Mouse (Mus musculus) thymus, postnatal 36 days (tissue): ENCODE measurements at regions not wholly inside any gene's neighbourhood (a gene's known extent, or its start where the extent isn't known, plus 50 kb on each side); places are given as distances from the start of the nearest gene placed in this dataset.

Source experiments
- DNase-seq, 2 experiments: peaks; one replicate each; pipeline ENCODE4 v3.0.0; 2022; ENCODE audit warnings: mixed read lengths in 2 of 2

GRCm38 (mm10) chr15:25117980-25118379, 295.6 kb downstream of the Basp1 start:
- DNase-seq: no peak

GRCm38 (mm10) chr15:25102727-25103126, 310.8 kb downstream of the Basp1 start:
- DNase-seq: no peak

- DNase-seq: no peak
Measured at GRCm38 (mm10) chr15:25093758-25094157, 319.8 kb downstream of the Basp1 start.

GRCm38 (mm10) chr15:25069701-25070100, 343.9 kb downstream of the Basp1 start:
- DNase-seq: no peak

- DNase-seq: no peak
Measured at GRCm38 (mm10) chr15:25059347-25059746, 354.2 kb downstream of the Basp1 start.

GRCm38 (mm10) chr15:25047875-25048274, 365.7 kb downstream of the Basp1 start:
- peak in 1 of 2 experiments; percentile 34 for DNase-seq

- no peak for DNase-seq
Measured at GRCm38 (mm10) chr15:25046514-25047138, 366.9 kb downstream of the Basp1 start.

- DNase-seq: no peak
Measured at GRCm38 (mm10) chr15:25036231-25036630, 377.3 kb downstream of the Basp1 start.

GRCm38 (mm10) chr15:25027865-25028264, 385.7 kb downstream of the Basp1 start:
- no peak for DNase-seq

GRCm38 (mm10) chr15:25026786-25027461, 386.6 kb downstream of the Basp1 start:
- no peak for DNase-seq

GRCm38 (mm10) chr15:25026351-25026750, 387.2 kb downstream of the Basp1 start:
- DNase-seq: no peak

GRCm38 (mm10) chr15:25020916-25021315, 392.6 kb downstream of the Basp1 start:
- no peak for DNase-seq

GRCm38 (mm10) chr15:25019352-25019941, 394.1 kb downstream of the Basp1 start:
- no peak for DNase-seq

GRCm38 (mm10) chr15:25018937-25019336, 394.6 kb downstream of the Basp1 start:
- no peak for DNase-seq

GRCm38 (mm10) chr15:25007720-25008119, 405.8 kb downstream of the Basp1 start:
- no peak for DNase-seq

- no peak for DNase-seq
Measured at GRCm38 (mm10) chr15:25000171-25000570, 413.4 kb downstream of the Basp1 start.

GRCm38 (mm10) chr15:24993325-24993673, 420.3 kb downstream of the Basp1 start:
- DNase-seq: no peak

- DNase-seq: no peak
Measured at GRCm38 (mm10) chr15:24992665-24993324, 420.8 kb downstream of the Basp1 start.

- DNase-seq: no peak
Measured at GRCm38 (mm10) chr15:24990082-24990786, 423.3 kb downstream of the Basp1 start.

GRCm38 (mm10) chr15:24980841-24981240, 432.7 kb downstream of the Basp1 start:
- DNase-seq: no peak

- DNase-seq: no peak
Measured at GRCm38 (mm10) chr15:24972020-24972419, 441.5 kb downstream of the Basp1 start.

- no peak for DNase-seq
Measured at GRCm38 (mm10) chr15:24969391-24969812, 444.2 kb downstream of the Basp1 start.
